Mouse (Mus musculus) effector memory CD4-positive, alpha-beta T cell, adult 5 months (primary cell): ENCODE data around the gene Lsm6. TPM values are rescaled to one million over a fixed set of nuclear protein-coding genes. Genes with fewer than 3 reads are reported as not detected.

ENCODE experiments used
- polyA plus RNA-seq: library from polyadenylated mRNA; unstranded; fragments of 100-300 nt; shearing (Covaris generic); gene quantifications from one replicate; pipeline ENCODE4 v1.2.1, GENCODE M21; 2017

The Lsm6 gene
- 69.3 TPM for polyA plus RNA-seq

GRCm38 (mm10) chr8:78820673-78821310, at the start of gene Lsm6:
Gene Lsm6 (minus strand): TSS chr8:78821140.

Other genes starting within 250 kb of the Lsm6 start
- 4.9 TPM for gene Zfp827, start 207.3 kb upstream of the Lsm6 start, polyA plus RNA-seq